Mouse (Mus musculus) intestine, embryonic 15.5 days (tissue): ENCODE data around the gene Fanci. TPM values are rescaled to one million over a fixed set of nuclear protein-coding genes. Genes with fewer than 3 reads are reported as not detected.

Experiments used
- ATAC-seq: fragments of 200-750 bp; cut with Nextera tagmentation; 2 replicates; pipeline ENCODE4 v1.8.0; 2017; ENCODE audit warnings: moderate TSS enrichment, moderate library complexity
- H3K27ac ChIP-seq: fragments of 300-500 bp; sonication (generic); 2 replicates; pipeline ENCODE4 v1.5.1; 2015; ENCODE audit warnings: mild to moderate bottlenecking, inconsistent platforms
- H3K27me3 ChIP-seq: fragments of 300-500 bp; sonication (generic); replicated peaks from 2 replicates; pipeline ENCODE4 v1.6.1; 2015; ENCODE audit warnings: inconsistent platforms
- H3K36me3 ChIP-seq: fragments of 300-500 bp; sonication (generic); 2 replicates; pipeline ENCODE4 v1.6.1; 2015; ENCODE audit warnings: inconsistent platforms
- H3K4me1 ChIP-seq: fragments of 300-500 bp; sonication (generic); replicated peaks from 2 replicates; pipeline ENCODE4 v1.6.1; 2015; ENCODE audit warnings: inconsistent platforms
- H3K4me2 ChIP-seq: fragments of 300-500 bp; sonication (generic); replicated peaks from 2 replicates; pipeline ENCODE4 v1.6.1; 2015; ENCODE audit warnings: mild to moderate bottlenecking, inconsistent platforms
- H3K4me3 ChIP-seq: fragments of 300-500 bp; sonication (generic); replicated peaks from 2 replicates; pipeline ENCODE4 v1.5.1; 2015; ENCODE audit warnings: inconsistent platforms
- H3K9ac ChIP-seq: fragments of 300-500 bp; sonication (generic); 2 replicates; pipeline ENCODE4 v1.6.1; 2015; ENCODE audit warnings: inconsistent platforms
- H3K9me3 ChIP-seq: fragments of 300-500 bp; sonication (generic); 2 replicates; pipeline ENCODE4 v1.6.1; 2016; ENCODE audit warnings: inconsistent platforms
- WGBS: fragments of 180-500 bp; shearing (Covaris S2); methylation state at CpG from one replicate; pipeline ENCODE4 v1.1.7; 2015; 5-methylcytosine and 5-hydroxymethylcytosine counted together
- polyA plus RNA-seq: library from polyadenylated mRNA; unstranded; fragments of >200 nt; fragmentation: Nextera tagmentation; extraction: Ambion mirVana; gene quantifications from 2 replicates; pipeline ENCODE4 v1.2.1, GENCODE M21; 2015

Fanci gene
- polyA plus RNA-seq, result 7.9 and 8.6 TPM in 2 replicates

DNA sequence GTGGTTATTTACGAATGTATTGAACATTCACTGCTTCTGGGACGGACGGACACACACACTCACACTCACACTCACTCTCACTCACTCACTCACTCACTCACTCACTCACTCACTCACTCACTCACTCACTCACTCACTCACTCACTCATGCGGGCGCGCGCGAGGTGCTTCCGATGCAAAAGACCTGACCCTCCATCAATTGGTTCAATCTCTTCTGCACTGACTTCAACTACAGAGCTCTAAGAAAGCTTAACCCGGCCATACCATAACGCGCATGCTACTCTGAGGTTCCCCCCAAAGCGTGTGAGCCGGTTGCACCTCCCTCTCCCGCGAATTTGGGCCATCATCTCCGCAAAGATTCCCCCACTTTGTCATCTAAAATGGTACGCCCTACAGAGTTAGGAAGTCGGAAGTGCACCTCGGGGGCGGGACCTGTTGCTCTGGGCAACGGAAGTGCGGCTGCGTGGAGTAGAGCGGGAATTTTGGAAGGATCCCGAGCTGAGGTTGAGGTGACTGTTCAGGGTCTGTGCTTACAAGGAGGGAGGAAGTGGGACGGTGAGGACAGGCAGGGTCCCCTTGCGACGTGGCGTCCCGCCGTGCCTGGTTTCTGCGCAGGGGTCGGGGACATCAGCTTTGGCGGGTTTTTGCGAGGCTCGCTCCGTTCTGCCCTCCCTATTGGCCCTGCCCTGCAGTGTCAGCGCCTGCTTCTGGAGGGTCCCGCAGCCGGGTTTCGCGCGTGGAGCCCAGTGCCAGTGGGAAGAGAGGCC lies at the start of gene Fanci:
TSS of gene Fanci (plus strand) at position 47 of the 767 bp plus-strand sequence.
- WGBS, result under 1% methylated on average over 44 of the region's 44 CpGs
- Histone ChIP-seq H3K9me3 (no peaks in the 10 kb centered on the region), H3K27me3 (no peaks in the 10 kb centered on the region), H3K4me1 (peaks cover 4% of the 10 kb centered on the region; the same call in 1 of the 2 replicates), H3K4me3 (peak within 1 kb of the TSS; percentile 73), H3K36me3 (no peaks in the 10 kb centered on the region), H3K4me2 (peak within 1 kb of the TSS; percentile 96), H3K27ac (peak within 1 kb of the TSS; percentile 84), H3K9ac (peak within 1 kb of the TSS; percentile 72)
- peak; percentile 96 for ATAC-seq

- H3K4me2 ChIP-seq, result no peak overlapping the region
- H3K9ac ChIP-seq, result no peak overlapping the region
These were observed 45.8 kb upstream of the Fanci start for GRCm38 (mm10) chr7:79345902-79346301.

DNA sequence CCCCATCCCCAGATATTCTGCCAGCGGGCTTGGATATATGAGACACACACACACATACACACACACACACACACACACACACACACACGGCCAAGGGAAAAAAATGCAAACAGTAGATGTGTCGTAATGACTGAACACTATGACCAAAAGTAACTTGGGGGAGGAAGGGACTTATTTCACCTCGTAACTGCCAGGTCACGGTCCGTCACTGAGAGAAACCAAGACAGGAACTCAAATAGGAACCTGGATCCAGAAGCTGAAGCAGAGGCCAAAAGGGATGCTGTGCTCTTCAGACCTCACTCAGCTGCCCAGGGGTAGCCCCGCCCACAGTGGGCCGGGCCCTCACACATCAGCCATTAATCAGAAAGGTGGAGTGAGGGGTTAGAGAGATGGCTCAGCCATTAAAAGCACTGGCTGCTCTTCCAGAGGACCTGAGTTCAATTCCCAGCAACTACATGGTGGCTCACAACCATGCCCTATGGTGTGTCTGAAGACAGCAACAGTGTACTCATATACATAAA lies 45.1 kb upstream of the Fanci start:
- WGBS, result 81% methylated on average over 8 of the region's 8 CpGs
- Histone ChIP-seq H3K27me3 (no peaks in the 10 kb centered on the region), H3K27ac (no peak overlapping the region), H3K36me3 (peaks cover 19% of the 10 kb centered on the region), H3K4me1 (no peaks in the 10 kb centered on the region), H3K4me3 (no peak overlapping the region), H3K9me3 (no peaks in the 10 kb centered on the region), H3K9ac (no peak overlapping the region), H3K4me2 (no peak overlapping the region)
- ATAC-seq, result no peak

More at GRCm38 (mm10) chr7:79345902-79346301, 45.8 kb upstream of the Fanci start:
- Histone ChIP-seq H3K9me3 (no peaks in the 10 kb centered on the region), H3K27ac (no peak overlapping the region), H3K4me1 (no peaks in the 10 kb centered on the region), H3K4me3 (no peak overlapping the region), H3K27me3 (no peaks in the 10 kb centered on the region), H3K36me3 (peaks cover 15% of the 10 kb centered on the region)
- ATAC-seq, result 0 out of 2 replicates have a peak, but pooled peaks have one; percentile 43
- 58% methylated on average over 4 of the region's 4 CpGs for WGBS

- ATAC-seq, result no peak
- Histone ChIP-seq H3K9ac (no peak overlapping the region), H3K9me3 (no peaks in the 10 kb centered on the region), H3K36me3 (peaks cover 22% of the 10 kb centered on the region), H3K27me3 (no peaks in the 10 kb centered on the region), H3K4me3 (no peak overlapping the region), H3K27ac (no peak overlapping the region), H3K4me1 (no peaks in the 10 kb centered on the region), H3K4me2 (no peak overlapping the region)
- WGBS, result 78% methylated on average over 13 of the region's 13 CpGs
These were observed 44.5 kb upstream of the Fanci start for GRCm38 (mm10) chr7:79347108-79347813.

DNA sequence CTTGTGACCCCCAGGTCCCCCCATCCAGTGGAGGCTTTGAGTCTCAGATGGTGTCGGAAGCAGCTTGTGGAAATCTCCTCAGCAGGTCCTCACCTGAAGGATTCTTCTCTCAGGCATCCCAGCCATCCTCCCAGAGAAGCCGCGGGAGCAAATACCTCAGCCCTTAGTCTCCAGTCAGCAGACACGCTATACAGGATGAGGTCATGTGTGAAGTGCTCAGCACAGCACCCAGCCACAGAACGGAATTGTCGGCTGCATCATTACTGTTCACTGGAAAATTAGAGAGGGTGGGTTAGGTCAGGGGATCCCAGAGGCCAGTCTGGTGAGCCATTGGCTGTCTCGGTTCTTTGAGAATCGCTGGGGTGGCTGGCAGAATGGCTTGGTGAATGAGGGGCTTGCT lies 42.9 kb upstream of the Fanci start:
- Histone ChIP-seq H3K4me2 (no peak overlapping the region), H3K9me3 (no peaks in the 10 kb centered on the region), H3K9ac (no peak overlapping the region), H3K27ac (no peak overlapping the region), H3K27me3 (no peaks in the 10 kb centered on the region), H3K4me1 (no peaks in the 10 kb centered on the region), H3K4me3 (no peak overlapping the region), H3K36me3 (peaks cover 24% of the 10 kb centered on the region)
- no peak for ATAC-seq
- 87% methylated on average over 8 of the region's 8 CpGs for WGBS

DNA sequence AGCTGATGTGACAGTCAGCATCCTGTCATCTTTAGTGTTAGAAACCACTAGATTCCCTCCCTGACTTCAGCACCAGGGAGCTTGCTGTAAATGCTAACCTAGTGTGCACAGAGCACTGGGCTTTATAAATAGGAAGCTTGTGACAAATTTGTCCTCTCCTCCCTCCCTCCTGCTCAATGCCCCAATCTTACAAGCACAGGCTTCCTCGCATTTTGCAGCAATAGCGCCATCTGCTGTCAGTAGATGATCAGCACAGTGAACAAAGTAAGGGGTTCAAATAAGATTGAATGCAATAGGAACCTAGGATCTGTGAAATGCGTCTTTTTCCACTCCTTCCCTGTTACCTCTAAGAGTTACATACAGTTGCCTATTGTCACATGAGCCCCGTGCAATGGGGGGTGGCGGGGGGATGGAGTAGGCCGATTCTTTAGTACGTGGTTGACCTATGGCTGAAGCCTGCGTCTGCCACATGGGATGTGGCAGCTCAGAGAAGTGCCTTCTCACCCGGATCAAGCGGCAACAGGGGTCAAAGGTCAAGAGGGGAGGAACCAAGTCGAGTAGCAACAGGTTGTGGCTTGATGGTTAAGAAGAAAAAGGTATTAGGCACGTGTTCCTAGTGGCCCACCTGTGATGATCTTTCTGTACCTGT lies 41.9 kb upstream of the Fanci start:
- Histone ChIP-seq H3K27me3 (no peaks in the 10 kb centered on the region), H3K36me3 (peaks cover 25% of the 10 kb centered on the region), H3K4me1 (no peaks in the 10 kb centered on the region), H3K9me3 (no peaks in the 10 kb centered on the region), H3K27ac (no peak overlapping the region), H3K9ac (no peak overlapping the region), H3K4me2 (no peak overlapping the region), H3K4me3 (no peak overlapping the region)
- ATAC-seq, result peak; percentile 53
- 42% methylated on average over 12 of the region's 12 CpGs for WGBS

GRCm38 (mm10) chr7:79358350-79359182 lies 33.2 kb upstream of the Fanci start:
- Histone ChIP-seq H3K27ac (no peak overlapping the region), H3K4me3 (no peak overlapping the region), H3K36me3 (peaks cover 34% of the 10 kb centered on the region), H3K4me1 (no peaks in the 10 kb centered on the region), H3K4me2 (no peak overlapping the region), H3K9me3 (no peaks in the 10 kb centered on the region), H3K9ac (no peak overlapping the region), H3K27me3 (no peaks in the 10 kb centered on the region)
- ATAC-seq, result no peak
- WGBS, result 57% methylated on average over 15 of the region's 15 CpGs

DNA sequence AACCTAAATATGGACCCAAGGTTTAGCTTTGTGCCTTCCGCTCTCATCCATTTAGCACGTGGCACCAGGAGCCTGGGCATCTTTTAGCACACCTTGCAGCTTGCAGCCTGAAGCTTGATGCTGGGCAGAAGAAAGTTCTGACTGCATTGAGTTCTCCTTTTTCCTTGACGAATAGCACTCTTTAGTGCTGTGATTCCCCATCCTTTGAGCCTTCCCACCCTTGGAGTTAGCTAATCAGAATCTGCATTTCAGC lies 32.6 kb upstream of the Fanci start:
- H3K27ac ChIP-seq, result no peak overlapping the region
- WGBS, result 81% methylated on average over 3 of the region's 3 CpGs
- no peak overlapping the region for H3K4me3 ChIP-seq
- peaks cover 31% of the 10 kb centered on the region for H3K36me3 ChIP-seq
- H3K4me1 ChIP-seq, result no peaks in the 10 kb centered on the region
- H3K9me3 ChIP-seq, result no peaks in the 10 kb centered on the region
- no peak overlapping the region for H3K9ac ChIP-seq
- no peaks in the 10 kb centered on the region for H3K27me3 ChIP-seq
- no peak for ATAC-seq
- H3K4me2 ChIP-seq, result no peak overlapping the region

DNA sequence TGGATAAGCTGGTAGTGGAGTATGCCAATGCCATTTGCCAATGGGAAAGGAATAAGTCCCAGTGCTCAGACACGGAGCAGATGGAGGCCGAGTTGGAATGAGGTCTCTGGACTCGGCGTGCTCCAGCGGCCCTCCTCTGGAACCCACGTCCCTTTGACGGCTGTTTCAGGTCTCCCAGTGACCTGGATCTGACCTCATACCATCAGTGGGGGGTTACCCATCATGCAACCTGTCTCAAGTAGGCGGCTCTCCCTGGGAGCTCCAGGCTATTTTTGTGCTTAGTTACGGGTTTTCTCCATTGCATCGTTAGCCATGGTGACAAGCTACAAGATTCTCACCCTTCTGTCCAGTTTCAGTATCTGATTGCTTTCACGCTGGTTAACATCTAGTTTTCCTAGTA lies 31.7 kb upstream of the Fanci start:
- H3K27ac ChIP-seq, result no peak overlapping the region
- H3K9ac ChIP-seq, result no peak overlapping the region
- H3K4me3 ChIP-seq, result no peak overlapping the region
- no peak overlapping the region for H3K4me2 ChIP-seq
- H3K4me1 ChIP-seq, result no peaks in the 10 kb centered on the region
- ATAC-seq, result no peak
- WGBS, result 70% methylated on average over 11 of the region's 11 CpGs
- no peaks in the 10 kb centered on the region for H3K27me3 ChIP-seq
- peaks cover 31% of the 10 kb centered on the region for H3K36me3 ChIP-seq
- H3K9me3 ChIP-seq, result no peaks in the 10 kb centered on the region

- no peaks in the 10 kb centered on the region for H3K27me3 ChIP-seq
- no peak overlapping the region for H3K4me3 ChIP-seq
- 75% methylated on average over 8 of the region's 8 CpGs for WGBS
- no peaks in the 10 kb centered on the region for H3K9me3 ChIP-seq
- H3K27ac ChIP-seq, result no peak overlapping the region
- no peak overlapping the region for H3K4me2 ChIP-seq
- no peaks in the 10 kb centered on the region for H3K4me1 ChIP-seq
- no peak overlapping the region for H3K9ac ChIP-seq
- ATAC-seq, result no peak
- H3K36me3 ChIP-seq, result peaks cover 16% of the 10 kb centered on the region
These were observed 29.5 kb upstream of the Fanci start for GRCm38 (mm10) chr7:79362208-79362607.

- Histone ChIP-seq H3K27me3 (no peaks in the 10 kb centered on the region), H3K4me2 (no peak overlapping the region), H3K27ac (no peak overlapping the region), H3K36me3 (peaks cover 14% of the 10 kb centered on the region), H3K4me3 (no peak overlapping the region), H3K9me3 (no peaks in the 10 kb centered on the region), H3K9ac (no peak overlapping the region), H3K4me1 (no peaks in the 10 kb centered on the region)
- ATAC-seq, result no peak
- 90% methylated on average over 7 of the region's 7 CpGs for WGBS
These were observed 28.9 kb upstream of the Fanci start for GRCm38 (mm10) chr7:79362830-79363229.
